Mouse (Mus musculus) liver, postnatal 0 days (tissue): ENCODE results near the gene Gm38655.
"Not testable (repeated sequence)": the region's sequence is repeated elsewhere in the genome, so short reads cannot be mapped to it uniquely, and the experiment has no call there.

ENCODE experiments used
- CTCF ChIP-seq: sonication (generic); IDR thresholded peaks from 2 replicates; pipeline ENCODE4 v1.5.1; 2016; ENCODE audit warnings: antibody characterized with exemption, low read depth
- EP300 ChIP-seq: IDR thresholded peaks from 2 replicates; pipeline ENCODE4 v1.6.1; 2016; ENCODE audit warnings: antibody characterized with exemption, low read depth, mild to moderate bottlenecking

GRCm38 (mm10) chr17:25222504-25222940, 47.3 kb upstream of the Gm38655 start:
- not testable (repeated sequence) for TF ChIP-seq CTCF, EP300
